Mouse (Mus musculus) E14TG2a.4 (cell line): ENCODE measurements around the gene Msh5.

Experiments
- CTCF ChIP-seq: conservative IDR thresholded peaks from 2 replicates; pipeline ENCODE4 v1.5.1; 2014; ENCODE audit warnings: low read length
- POU5F1 ChIP-seq: IDR thresholded peaks from 2 replicates; pipeline ENCODE4 v1.6.1; 2014; ENCODE audit warnings: low read length, borderline replicate concordance

DNA sequence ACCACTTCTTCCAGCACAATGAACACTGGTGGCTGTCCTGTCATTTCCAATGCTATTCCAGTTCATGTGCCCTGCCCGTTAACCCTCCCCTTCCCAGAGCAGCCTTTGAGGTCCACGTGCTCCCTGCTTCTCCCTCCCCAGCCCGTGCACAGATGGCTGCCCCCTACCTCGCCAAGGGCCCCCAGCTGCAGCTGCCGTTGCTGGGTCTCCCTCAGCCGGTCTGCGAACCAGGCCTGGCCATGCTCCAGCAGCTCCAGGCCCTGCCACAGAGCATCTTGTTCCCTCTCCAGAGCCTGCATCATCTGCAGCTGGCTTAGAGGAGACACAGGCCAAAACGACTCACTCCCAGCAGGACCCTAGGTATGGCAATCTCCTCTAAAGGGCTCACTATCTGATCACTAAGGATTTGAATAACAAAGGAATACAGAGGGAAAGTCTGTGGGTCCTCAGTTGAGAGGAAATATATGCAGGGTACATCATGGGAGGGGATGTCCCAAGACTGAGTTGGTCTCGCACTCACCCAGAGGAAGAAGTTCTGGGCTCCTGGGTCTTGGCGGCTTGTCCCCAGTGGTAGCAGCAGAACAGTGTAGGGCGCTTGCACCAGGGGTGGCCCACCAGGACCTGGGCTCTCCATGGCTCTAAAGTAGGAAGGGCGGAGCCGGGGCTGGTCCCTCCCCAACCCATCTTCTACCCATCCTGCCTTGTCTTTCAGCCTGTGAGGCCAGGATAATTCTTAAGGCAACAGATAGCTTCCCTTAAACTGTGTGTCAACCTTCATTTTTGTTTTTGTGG is 19.1 kb downstream of the Msh5 start, which contains the start of gene Sapcd1:
- TF ChIP-seq CTCF = no peak
- TF ChIP-seq POU5F1 = no peak; the same call in 1 of the 2 replicates
